Mouse (Mus musculus) left cerebral cortex, adult 8-10 months (tissue): ENCODE data around the gene Gabra4. TPM values are rescaled to one million over a fixed set of nuclear protein-coding genes. Genes with fewer than 3 reads are reported as not detected.

Experiments used
- DNase-seq, 2 experiments: peaks; one replicate each; pipeline ENCODE4 v3.0.0; 2022; ENCODE audit warnings: low spot score in 2 of 2
- total RNA-seq, 4 experiments: library from RNA; stranded (reverse); gene quantifications; 2 replicates each; pipeline ENCODE4 v1.2.4; 2022

Gene Gabra4
- total RNA-seq: 100 to 1,000 TPM in 3 of 4 experiments, 10 to 100 TPM in 1; 96.0 to 117 (median 108) TPM

- DNase-seq: no peak
These were observed at the start of gene Gabra4 for GRCm38 (mm10) chr5:71658115-71658497. TSS of gene Gabra4 (minus strand) at chr5:71658308.

- no peak for DNase-seq
These were observed 43.1 kb upstream of the Gabra4 start for GRCm38 (mm10) chr5:71701273-71701614.

- DNase-seq: peak; percentile 62 to 72
These were observed 42.6 kb upstream of the Gabra4 start for GRCm38 (mm10) chr5:71700468-71701272.

- peak; percentile 61 to 65 for DNase-seq
These were observed 41.8 kb upstream of the Gabra4 start for GRCm38 (mm10) chr5:71699696-71700467.

- no peak for DNase-seq
These were observed 7.5 kb upstream of the Gabra4 start for GRCm38 (mm10) chr5:71665593-71665992.

- DNase-seq: peak; percentile 40 to 71
These were observed 510 bp downstream of the Gabra4 start, which contains the start of gene Gabrb1 for GRCm38 (mm10) chr5:71657482-71658114. TSS of gene Gabrb1 (plus strand) at chr5:71658113.

GRCm38 (mm10) chr5:71656771-71657170 is 1.3 kb downstream of the Gabra4 start:
- peak; percentile 42 to 57 for DNase-seq

GRCm38 (mm10) chr5:71654056-71654455 is 4.1 kb downstream of the Gabra4 start:
- DNase-seq: no peak

- DNase-seq: no peak
These were observed 10.0 kb downstream of the Gabra4 start for GRCm38 (mm10) chr5:71648108-71648507.

GRCm38 (mm10) chr5:71639804-71640203 is 18.3 kb downstream of the Gabra4 start:
- DNase-seq: no peak

- DNase-seq: no peak
These were observed 30.3 kb downstream of the Gabra4 start for GRCm38 (mm10) chr5:71627820-71628219.

GRCm38 (mm10) chr5:71616734-71617133 is 41.4 kb downstream of the Gabra4 start:
- no peak for DNase-seq

GRCm38 (mm10) chr5:71614311-71614710 is 43.8 kb downstream of the Gabra4 start:
- DNase-seq: no peak

GRCm38 (mm10) chr5:71608735-71609134 is 49.4 kb downstream of the Gabra4 start:
- DNase-seq: no peak

GRCm38 (mm10) chr5:71606907-71607306 is 51.2 kb downstream of the Gabra4 start:
- DNase-seq: no peak

- no peak for DNase-seq
These were observed 53.9 kb downstream of the Gabra4 start for GRCm38 (mm10) chr5:71604128-71604690.

- DNase-seq: no peak
These were observed 62.8 kb downstream of the Gabra4 start for GRCm38 (mm10) chr5:71595321-71595720.

- no peak for DNase-seq
These were observed 64.3 kb downstream of the Gabra4 start for GRCm38 (mm10) chr5:71593745-71594255.

- no peak for DNase-seq
These were observed 86.4 kb downstream of the Gabra4 start for GRCm38 (mm10) chr5:71571646-71572237.

GRCm38 (mm10) chr5:71548079-71548478 is 110.0 kb downstream of the Gabra4 start, which contains the start of gene Cox7b2:
TSS of gene Cox7b2 (minus strand) at chr5:71548205.
- DNase-seq: no peak

- no peak for DNase-seq
These were observed 112.6 kb downstream of the Gabra4 start for GRCm38 (mm10) chr5:71545554-71545953.
